In genomic region chr11:6604604-6604936, GRCm38 (mm10) we compare ENCODE assay signal across 10 mouse cellular contexts. TPM values are rescaled to one million over a fixed set of nuclear protein-coding genes. Genes with fewer than 3 reads are reported as not detected.
DNase-seq lines count a peak whose midpoint lies in the region; ATAC-seq and TF ChIP-seq lines count a peak whose summit lies in the region.
"Had no signal": no experiment of that assay in that cellular context is flagged by ENCODE, and none has a peak within 500 bp of the region (broad histone marks: within the 10 kb centered on the region; RNA-seq: fewer than 3 reads in every experiment).

No protein-coding gene starts in this region.

- intact Hi-C loops in gastrocnemius, postnatal 36 days (cut with DNase I) = no loop called here

- no peaks in the 10 kb centered on the region for H3K9me3 ChIP-seq in heart, embryonic 12.5 days (replicated peaks)
- no peaks in the 10 kb centered on the region for H3K9me3 ChIP-seq in embryonic facial prominence, embryonic 12.5 days
- H3K9me3 ChIP-seq in hindbrain, embryonic 15.5 days = no peaks in the 10 kb centered on the region
- H3K9me3 ChIP-seq in midbrain, postnatal 0 days (ENCODE audit: low read length) = no peaks in the 10 kb centered on the region

- DNase-seq in heart, adult 18-20 months = no peak
- no peak for DNase-seq in midbrain, postnatal 0 days (ENCODE audit: low spot score)
- no peak for DNase-seq in gastrocnemius, postnatal 36 days
- no peak for DNase-seq in kidney, adult 2 months

- no peak overlapping the region; the same call in 1 of the 2 replicates for H3K4me3 ChIP-seq in heart, embryonic 12.5 days
- H3K4me3 ChIP-seq in embryonic facial prominence, embryonic 12.5 days = peak overlapping the region; percentile 41
- H3K4me3 ChIP-seq in hindbrain, embryonic 15.5 days = peak overlapping the region; percentile 64
- peak overlapping the region; percentile 66 for H3K4me3 ChIP-seq in midbrain, postnatal 0 days (ENCODE audit: low read depth, low read length)
- H3K4me3 ChIP-seq in kidney, adult 2 months (ENCODE audit: insufficient read depth, low read depth, low read length) = no peak overlapping the region

- no peak overlapping the region for H3K27ac ChIP-seq in heart, embryonic 12.5 days (ENCODE audit: poor library complexity, severe bottlenecking)
- 0 out of 2 replicates have a peak overlapping the region, but pooled peaks have one; percentile 6 for H3K27ac ChIP-seq in embryonic facial prominence, embryonic 12.5 days
- H3K27ac ChIP-seq in hindbrain, embryonic 15.5 days (replicated peaks) = peak overlapping the region; percentile 99
- peak overlapping the region; percentile 96 for H3K27ac ChIP-seq in midbrain, postnatal 0 days (ENCODE audit: low read depth, low read length)
- no peak overlapping the region for H3K27ac ChIP-seq in kidney, adult 2 months (ENCODE audit: insufficient read depth, low read depth, low read length)

- H3K27me3 ChIP-seq in heart, embryonic 12.5 days (replicated peaks) = peaks cover 77% of the 10 kb centered on the region
- H3K27me3 ChIP-seq in embryonic facial prominence, embryonic 12.5 days = peaks cover 39% of the 10 kb centered on the region
- H3K27me3 ChIP-seq in hindbrain, embryonic 15.5 days = no peaks in the 10 kb centered on the region
- H3K27me3 ChIP-seq in midbrain, postnatal 0 days (ENCODE audit: insufficient read depth, low read length) = no peaks in the 10 kb centered on the region
- H3K27me3 ChIP-seq in kidney, adult 2 months (replicated peaks; ENCODE audit: control insufficient read depth, insufficient read depth, low read length) = no peaks in the 10 kb centered on the region

- TF ChIP-seq POLR2A in kidney, adult 2 months (IDR thresholded peaks at IDR 0.05; ENCODE audit: low read depth, low read length) = no peak

- H3K36me3 ChIP-seq in heart, embryonic 12.5 days = no peaks in the 10 kb centered on the region
- H3K36me3 ChIP-seq in embryonic facial prominence, embryonic 12.5 days = 0 out of 2 replicates have a peak, but pooled peaks cover 3% of the 10 kb centered on the region
- peaks cover 21% of the 10 kb centered on the region for H3K36me3 ChIP-seq in hindbrain, embryonic 15.5 days
- H3K36me3 ChIP-seq in midbrain, postnatal 0 days (ENCODE audit: insufficient read depth, low read length) = peaks cover 27% of the 10 kb centered on the region
- no peaks in the 10 kb centered on the region for H3K36me3 ChIP-seq in kidney, adult 2 months (ENCODE audit: control insufficient read depth, insufficient read depth, low read length)

- H3K9ac ChIP-seq in heart, embryonic 12.5 days = peak overlapping the region; percentile 6; the same call in 1 of the 2 replicates
- H3K9ac ChIP-seq in embryonic facial prominence, embryonic 12.5 days = no peak overlapping the region
- peak overlapping the region; percentile 81 for H3K9ac ChIP-seq in hindbrain, embryonic 15.5 days
- peak overlapping the region; percentile 92 for H3K9ac ChIP-seq in midbrain, postnatal 0 days (replicated peaks; ENCODE audit: low read length, poor library complexity, severe bottlenecking)

- H3K4me2 ChIP-seq in heart, embryonic 12.5 days = peak overlapping the region; percentile 69
- peak overlapping the region; percentile 67 for H3K4me2 ChIP-seq in embryonic facial prominence, embryonic 12.5 days (replicated peaks)
- H3K4me2 ChIP-seq in hindbrain, embryonic 15.5 days = peak overlapping the region; percentile 74
- peak overlapping the region; percentile 87 for H3K4me2 ChIP-seq in midbrain, postnatal 0 days (ENCODE audit: low read depth, low read length, poor library complexity, severe bottlenecking)

- no peak for TF ChIP-seq CTCF in midbrain, postnatal 0 days (IDR thresholded peaks at IDR 0.05)
- no peak for TF ChIP-seq CTCF in kidney, adult 2 months (conservative IDR thresholded peaks at IDR 0.05; ENCODE audit: insufficient read depth, insufficient read length, low read depth, low read length)

- no peak for ATAC-seq in heart, embryonic 12.5 days (ENCODE audit: insufficient number of reproducible peaks, low FRiP score)
- no peak for ATAC-seq in embryonic facial prominence, embryonic 12.5 days (ENCODE audit: insufficient number of reproducible peaks, insufficient read depth, low FRiP score, low TSS enrichment)
- no peak for ATAC-seq in hindbrain, embryonic 15.5 days (ENCODE audit: low FRiP score, low read depth)
- ATAC-seq in midbrain, postnatal 0 days (ENCODE audit: low FRiP score) = no peak
- ATAC-seq in frontal cortex, adult (ENCODE audit: low TSS enrichment) = no peak

- H3K4me1 ChIP-seq in heart, embryonic 12.5 days (replicated peaks) = peaks cover 37% of the 10 kb centered on the region
- peaks cover 19% of the 10 kb centered on the region for H3K4me1 ChIP-seq in embryonic facial prominence, embryonic 12.5 days
- peaks cover 69% of the 10 kb centered on the region for H3K4me1 ChIP-seq in hindbrain, embryonic 15.5 days (replicated peaks)
- H3K4me1 ChIP-seq in midbrain, postnatal 0 days (ENCODE audit: insufficient read depth, low read length) = peaks cover 21% of the 10 kb centered on the region
- no peaks in the 10 kb centered on the region; the same call in 1 of the 2 replicates for H3K4me1 ChIP-seq in kidney, adult 2 months (ENCODE audit: control insufficient read depth, insufficient read depth, low read length)

RNA-seq across cellular contexts. Expression of gene Nacad, which starts 1.3 kb away (rescaled TPM):
- polyA plus RNA-seq in heart, embryonic 12.5 days (2016; fragmentation: Nextera tagmentation; extraction: Ambion mirVana) = 0.60 and 2.0 TPM in 2 replicates
- total RNA-seq in heart, adult 18-20 months (2021) = 1 to 10 TPM in 1 of 2 experiments, under 1 TPM in 1; 0.62 to 1.2 TPM
- polyA plus RNA-seq in embryonic facial prominence, embryonic 12.5 days (2016; fragmentation: Nextera tagmentation; extraction: Ambion mirVana) = 10.0 and 16.6 TPM in 2 replicates
- polyA plus RNA-seq in hindbrain, embryonic 15.5 days (2015; fragmentation: Nextera tagmentation; extraction: Ambion mirVana) = 85.3 and 89.8 TPM in 2 replicates
- total RNA-seq in midbrain, postnatal 0 days (2014; rRNA removed) = 86.9 and 92.3 TPM in 2 replicates
- polyA plus RNA-seq in midbrain, postnatal 0 days (2015; fragmentation: Nextera tagmentation; extraction: Ambion mirVana) = 67.6 and 68.0 TPM in 2 replicates
- total RNA-seq in gastrocnemius, postnatal 36 days (2021) = under 1 TPM; 0.20 to 0.42 TPM
- 2.2 and 2.7 TPM in 2 replicates for polyA plus RNA-seq in kidney, adult 2 months (2012; rRNA removed)

RNA-seq across cellular contexts. Expression of gene Tbrg4, which starts 21.3 kb away (rescaled TPM):
- 49.9 and 52.5 TPM in 2 replicates for polyA plus RNA-seq in heart, embryonic 12.5 days (2016; fragmentation: Nextera tagmentation; extraction: Ambion mirVana)
- 100 to 1,000 TPM; 103 to 107 TPM for total RNA-seq in heart, adult 18-20 months (2021)
- polyA plus RNA-seq in embryonic facial prominence, embryonic 12.5 days (2016; fragmentation: Nextera tagmentation; extraction: Ambion mirVana) = 43.0 and 43.8 TPM in 2 replicates
- polyA plus RNA-seq in hindbrain, embryonic 15.5 days (2015; fragmentation: Nextera tagmentation; extraction: Ambion mirVana) = 31.8 and 33.0 TPM in 2 replicates
- total RNA-seq in midbrain, postnatal 0 days (2014; rRNA removed) = 35.1 and 46.6 TPM in 2 replicates
- polyA plus RNA-seq in midbrain, postnatal 0 days (2015; fragmentation: Nextera tagmentation; extraction: Ambion mirVana) = 31.3 and 31.4 TPM in 2 replicates
- 10 to 100 TPM; 66.8 to 71.7 TPM for total RNA-seq in gastrocnemius, postnatal 36 days (2021)
- 73.9 and 85.3 TPM in 2 replicates for polyA plus RNA-seq in kidney, adult 2 months (2012; rRNA removed)

RNA-seq across cellular contexts. Expression of gene Wap, which starts 33.9 kb away (rescaled TPM):
- polyA plus RNA-seq in heart, embryonic 12.5 days (2016; fragmentation: Nextera tagmentation; extraction: Ambion mirVana) = not detected in 2 replicates
- total RNA-seq in heart, adult 18-20 months (2021) = not detected
- not detected in 2 replicates for polyA plus RNA-seq in embryonic facial prominence, embryonic 12.5 days (2016; fragmentation: Nextera tagmentation; extraction: Ambion mirVana)
- not detected in 2 replicates for polyA plus RNA-seq in hindbrain, embryonic 15.5 days (2015; fragmentation: Nextera tagmentation; extraction: Ambion mirVana)
- not detected in 2 replicates for total RNA-seq in midbrain, postnatal 0 days (2014; rRNA removed)
- polyA plus RNA-seq in midbrain, postnatal 0 days (2015; fragmentation: Nextera tagmentation; extraction: Ambion mirVana) = not detected in 2 replicates
- not detected for total RNA-seq in gastrocnemius, postnatal 36 days (2021)
- polyA plus RNA-seq in kidney, adult 2 months (2012; rRNA removed) = not detected in 2 replicates
- polyA plus RNA-seq: C2C12; lung, embryonic 16.5 days had no signal

RNA-seq across cellular contexts. Expression of gene Ramp3, which starts 53.8 kb away (rescaled TPM):
- 1.7 and 2.4 TPM in 2 replicates for polyA plus RNA-seq in heart, embryonic 12.5 days (2016; fragmentation: Nextera tagmentation; extraction: Ambion mirVana)
- total RNA-seq in heart, adult 18-20 months (2021) = 1 to 10 TPM; 7.6 to 7.9 TPM
- polyA plus RNA-seq in embryonic facial prominence, embryonic 12.5 days (2016; fragmentation: Nextera tagmentation; extraction: Ambion mirVana) = 5.5 and 7.3 TPM in 2 replicates
- polyA plus RNA-seq in hindbrain, embryonic 15.5 days (2015; fragmentation: Nextera tagmentation; extraction: Ambion mirVana) = 20.8 and 22.9 TPM in 2 replicates
- total RNA-seq in midbrain, postnatal 0 days (2014; rRNA removed) = 16.1 and 25.0 TPM in 2 replicates
- 14.8 and 15.6 TPM in 2 replicates for polyA plus RNA-seq in midbrain, postnatal 0 days (2015; fragmentation: Nextera tagmentation; extraction: Ambion mirVana)
- total RNA-seq in gastrocnemius, postnatal 36 days (2021) = under 1 TPM in 1 of 2 experiments, not detected in 1; 0.81 TPM
- 40.1 and 41.0 TPM in 2 replicates for polyA plus RNA-seq in kidney, adult 2 months (2012; rRNA removed)

RNA-seq across cellular contexts. Expression of gene Ccm2, which starts 57.9 kb away (rescaled TPM):
- 61.2 and 64.1 TPM in 2 replicates for polyA plus RNA-seq in heart, embryonic 12.5 days (2016; fragmentation: Nextera tagmentation; extraction: Ambion mirVana)
- 10 to 100 TPM; 24.7 to 26.0 TPM for total RNA-seq in heart, adult 18-20 months (2021)
- 90.6 and 96.0 TPM in 2 replicates for polyA plus RNA-seq in embryonic facial prominence, embryonic 12.5 days (2016; fragmentation: Nextera tagmentation; extraction: Ambion mirVana)
- polyA plus RNA-seq in hindbrain, embryonic 15.5 days (2015; fragmentation: Nextera tagmentation; extraction: Ambion mirVana) = 92.2 and 95.9 TPM in 2 replicates
- total RNA-seq in midbrain, postnatal 0 days (2014; rRNA removed) = 45.6 and 71.3 TPM in 2 replicates
- 64.3 and 67.1 TPM in 2 replicates for polyA plus RNA-seq in midbrain, postnatal 0 days (2015; fragmentation: Nextera tagmentation; extraction: Ambion mirVana)
- total RNA-seq in gastrocnemius, postnatal 36 days (2021) = 10 to 100 TPM; 24.4 to 26.6 TPM
- polyA plus RNA-seq in kidney, adult 2 months (2012; rRNA removed) = 56.1 and 60.8 TPM in 2 replicates

Comparison
In these comparisons a context has a peak if more than half of its experiments do, and no peak if none do; other contexts are left out.
1. H3K27ac ChIP-seq: peak in embryonic facial prominence, embryonic 12.5 days (single experiment), hindbrain, embryonic 15.5 days (single experiment) and midbrain, postnatal 0 days (single experiment); none in heart, embryonic 12.5 days (single experiment) and kidney, adult 2 months (single experiment).
2. H3K4me3 ChIP-seq: peak in embryonic facial prominence, embryonic 12.5 days (single experiment), hindbrain, embryonic 15.5 days (single experiment) and midbrain, postnatal 0 days (single experiment); none in heart, embryonic 12.5 days (single experiment) and kidney, adult 2 months (single experiment).
3. Peak in every context shown above with its lines, with median percentiles within 50 percentile points of each other: H3K4me2 ChIP-seq.